ENCODE assay signal across 10 mouse cellular contexts in the genomic region with DNA sequence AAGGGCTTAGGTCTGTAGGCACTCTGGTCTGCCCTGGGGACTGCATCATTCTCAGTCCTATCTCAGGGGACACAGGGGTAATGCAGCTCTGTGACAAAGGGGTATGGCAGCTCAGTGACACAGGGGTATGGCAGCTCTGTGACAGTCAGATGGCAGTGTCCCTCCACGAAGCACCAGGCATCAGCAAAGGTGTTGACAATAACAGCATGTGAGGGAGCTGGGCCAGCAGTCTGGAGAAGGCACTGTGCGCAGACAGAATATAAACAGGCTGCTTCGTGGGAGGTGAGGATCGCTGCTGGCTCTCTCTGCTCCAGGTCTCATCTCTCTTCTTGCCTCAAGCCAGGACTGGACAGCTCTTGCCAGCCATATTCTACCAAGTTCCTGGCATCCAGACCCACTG. TPM values are rescaled to one million over a fixed set of nuclear protein-coding genes. Genes with fewer than 3 reads are reported as not detected.
DNase-seq lines count a peak whose midpoint lies in the region; ATAC-seq and TF ChIP-seq lines count a peak whose summit lies in the region.
"Had no signal": no experiment of that assay in that cellular context is flagged by ENCODE, and none has a peak within 500 bp of the region (broad histone marks: within the 10 kb centered on the region; RNA-seq: fewer than 3 reads in every experiment).

No protein-coding gene starts in this region.

- intact Hi-C loops in heart, postnatal 36 days (cut with DNase I) = loop anchor here (5.0 kb wide), 1 partner anchor 72 kb away; no protein-coding TSS in a partner anchor

- no peaks in the 10 kb centered on the region for H3K27me3 ChIP-seq in heart, postnatal 0 days (ENCODE audit: control insufficient read depth, insufficient read depth, low read length)
- H3K27me3 ChIP-seq in embryonic facial prominence, embryonic 15.5 days = no peaks in the 10 kb centered on the region
- H3K27me3 ChIP-seq: CH12.LX had no signal

- ATAC-seq in heart, postnatal 0 days (ENCODE audit: insufficient read depth, low read depth) = peak; percentile 28; the same call in 1 of the 2 replicates
- no peak for ATAC-seq in embryonic facial prominence, embryonic 15.5 days (ENCODE audit: insufficient number of reproducible peaks, low FRiP score, low TSS enrichment, low read depth)

- H3K9ac ChIP-seq in heart, postnatal 0 days (replicated peaks; ENCODE audit: low read depth, low read length) = no peak overlapping the region
- H3K9ac ChIP-seq in embryonic facial prominence, embryonic 15.5 days = no peak overlapping the region

- no peaks in the 10 kb centered on the region for H3K9me3 ChIP-seq in heart, postnatal 0 days (replicated peaks; ENCODE audit: control insufficient read depth, low read length)
- H3K9me3 ChIP-seq in embryonic facial prominence, embryonic 15.5 days (replicated peaks) = no peaks in the 10 kb centered on the region

- no peaks in the 10 kb centered on the region for H3K36me3 ChIP-seq in heart, postnatal 0 days (replicated peaks; ENCODE audit: control insufficient read depth, insufficient read depth, low read length)
- H3K36me3 ChIP-seq in embryonic facial prominence, embryonic 15.5 days = no peaks in the 10 kb centered on the region

- no peak overlapping the region for H3K4me3 ChIP-seq in heart, postnatal 0 days (ENCODE audit: low read depth, low read length)
- H3K4me3 ChIP-seq in embryonic facial prominence, embryonic 15.5 days (replicated peaks) = no peak overlapping the region

- TF ChIP-seq EP300 in heart, postnatal 0 days (IDR thresholded peaks at IDR 0.05; ENCODE audit: low read depth) = no peak

- 40% methylated on average over 4 of the region's 4 CpGs for WGBS in heart, postnatal 0 days
- WGBS in embryonic facial prominence, embryonic 15.5 days = 44% methylated on average over 4 of the region's 4 CpGs

- no peak for DNase-seq in heart, postnatal 0 days (ENCODE audit: low spot score)
- DNase-seq in heart, postnatal 36 days = no peak
- peak; percentile 12 for DNase-seq in right cerebral cortex, postnatal 25 days
- no peak for DNase-seq in right cerebral cortex, postnatal 14 days
- no peak for DNase-seq in adrenal gland, adult 18-20 months (ENCODE audit: low spot score in 2 of 2)
- DNase-seq in adrenal gland, postnatal 36 days = no peak
- DNase-seq: kidney, adult 9 months had no signal

- H3K4me1 ChIP-seq in heart, postnatal 0 days (ENCODE audit: control insufficient read depth, insufficient read depth) = peaks cover 26% of the 10 kb centered on the region
- H3K4me1 ChIP-seq in embryonic facial prominence, embryonic 15.5 days = peaks cover 53% of the 10 kb centered on the region

- no peak overlapping the region for H3K4me2 ChIP-seq in heart, postnatal 0 days (ENCODE audit: low read depth, low read length)
- no peak overlapping the region for H3K4me2 ChIP-seq in embryonic facial prominence, embryonic 15.5 days (replicated peaks)

- TF ChIP-seq CTCF in heart, postnatal 0 days (IDR thresholded peaks at IDR 0.05; ENCODE audit: low read depth) = peak; percentile 13; the same call in 1 of the 2 replicates

- H3K27ac ChIP-seq in heart, postnatal 0 days (ENCODE audit: low read depth) = no peak overlapping the region
- H3K27ac ChIP-seq in embryonic facial prominence, embryonic 15.5 days (replicated peaks) = peak overlapping the region; percentile 88
- H3K27ac ChIP-seq: macrophage had no signal

RNA-seq across cellular contexts. Expression of a gene that starts 57.0 kb away (rescaled TPM):
- total RNA-seq in heart, postnatal 0 days (2014; rRNA removed; ENCODE audit: low replicate concordance) = 36.4 and 41.7 TPM in 2 replicates
- 2.2 and 2.3 TPM in 2 replicates for polyA plus RNA-seq in heart, postnatal 0 days (2015; fragmentation: Nextera tagmentation; extraction: Ambion mirVana)
- 10 to 100 TPM; 13.3 to 16.2 TPM for total RNA-seq in heart, postnatal 36 days (2021)
- polyA plus RNA-seq in embryonic facial prominence, embryonic 15.5 days (2015; fragmentation: Nextera tagmentation; extraction: Ambion mirVana) = 15.3 and 16.3 TPM in 2 replicates
- 10 to 100 TPM in 1 of 2 experiments, 1 to 10 TPM in 1; 7.7 to 12.2 TPM for total RNA-seq in adrenal gland, adult 18-20 months (2021)
- 10 to 100 TPM; 14.2 to 17.9 TPM for total RNA-seq in adrenal gland, postnatal 36 days (2021)
